Mouse (Mus musculus): ENCODE measurements around the gene Pex26.

- TF ChIP-seq CTCF (IDR thresholded peaks at IDR 0.05; ENCODE audit: extremely low read depth, insufficient read length, insufficient replicate concordance, low read depth, low read length) (no peak), POLR2A (IDR thresholded peaks at IDR 0.05; ENCODE audit: low read depth, low read length) (no peak)
Measured at GRCm38 (mm10) chr6:121194061-121194955, 10.8 kb downstream of the Pex26 start.

Data from small intestine, adult 2 months (tissue).